Mouse (Mus musculus): ENCODE data around the gene Catspere2.
A peak's percentile ranks its signal among the peaks of the same experiment; 100 is the strongest.
"Not testable (repeated sequence)": the region's sequence is repeated elsewhere in the genome, so short reads cannot be mapped to it uniquely, and the experiment has no call there.

Gene Catspere2

DNA sequence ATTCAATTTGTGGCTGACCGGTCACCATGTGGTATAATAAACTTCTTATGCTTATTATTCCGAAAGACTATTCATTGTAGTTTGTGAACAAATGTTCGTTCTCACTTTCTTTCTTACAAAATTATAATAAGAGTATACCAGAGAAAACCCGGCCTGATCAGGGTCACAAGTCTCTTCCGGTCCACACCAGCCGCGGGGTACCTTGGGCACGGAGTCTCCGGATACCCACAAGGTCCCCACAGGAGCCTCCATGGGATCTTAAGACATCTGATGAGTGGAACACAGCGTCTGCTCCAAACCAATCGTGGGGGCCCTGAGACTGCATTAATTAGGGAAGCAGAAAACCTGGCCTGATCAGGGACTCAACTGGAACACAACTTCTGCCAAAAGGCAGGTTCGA lies 151.1 kb downstream of the Catspere2 start:
- H3K4me3 ChIP-seq (replicated peaks; ENCODE audit: low read length): no peak overlapping the region
- no peaks in the 10 kb centered on the region for H3K36me3 ChIP-seq (ENCODE audit: insufficient read depth, low read length)
- no peaks in the 10 kb centered on the region for H3K27me3 ChIP-seq (ENCODE audit: insufficient read depth, low read length)
- no peaks in the 10 kb centered on the region for H3K4me1 ChIP-seq (replicated peaks; ENCODE audit: low read depth, low read length)
- peaks cover 35% of the 10 kb centered on the region for H3K9me3 ChIP-seq (ENCODE audit: low read length)
- TF ChIP-seq POU5F1 (IDR thresholded peaks at IDR 0.05; ENCODE audit: borderline replicate concordance, low read length): no peak
- TF ChIP-seq CTCF (conservative IDR thresholded peaks at IDR 0.05; ENCODE audit: low read length): no peak
- no peak for TF ChIP-seq NANOG (IDR thresholded peaks at IDR 0.05; ENCODE audit: borderline replicate concordance, low read length)

DNA sequence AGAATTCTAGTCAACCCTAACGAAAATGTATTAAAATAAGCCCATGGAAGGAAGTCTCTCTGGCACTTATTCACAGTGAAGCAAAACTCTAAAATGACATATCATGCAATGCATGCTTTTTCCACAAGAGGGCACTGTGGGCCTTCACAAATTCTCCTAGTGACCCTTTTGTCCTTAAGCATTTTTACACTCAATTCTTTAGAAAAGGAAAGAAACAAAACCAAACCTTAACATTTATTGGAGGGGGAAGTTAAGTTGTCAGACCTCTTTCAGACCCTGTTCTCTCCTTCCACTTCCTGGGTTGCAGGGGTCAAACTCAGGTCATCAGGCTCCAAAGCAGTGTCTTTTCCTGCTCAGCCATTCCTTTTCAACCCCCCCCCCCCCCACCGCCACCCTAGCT lies 163.3 kb downstream of the Catspere2 start:
- H3K9me3 ChIP-seq (ENCODE audit: low read length); H3K36me3 ChIP-seq (ENCODE audit: insufficient read depth, low read length); H3K27me3 ChIP-seq (ENCODE audit: insufficient read depth, low read length); H3K4me1 ChIP-seq (replicated peaks; ENCODE audit: low read depth, low read length); H3K4me3 ChIP-seq (replicated peaks; ENCODE audit: low read length): not testable (repeated sequence)
- TF ChIP-seq CTCF (conservative IDR thresholded peaks at IDR 0.05; ENCODE audit: low read length): peak; percentile 46

DNA sequence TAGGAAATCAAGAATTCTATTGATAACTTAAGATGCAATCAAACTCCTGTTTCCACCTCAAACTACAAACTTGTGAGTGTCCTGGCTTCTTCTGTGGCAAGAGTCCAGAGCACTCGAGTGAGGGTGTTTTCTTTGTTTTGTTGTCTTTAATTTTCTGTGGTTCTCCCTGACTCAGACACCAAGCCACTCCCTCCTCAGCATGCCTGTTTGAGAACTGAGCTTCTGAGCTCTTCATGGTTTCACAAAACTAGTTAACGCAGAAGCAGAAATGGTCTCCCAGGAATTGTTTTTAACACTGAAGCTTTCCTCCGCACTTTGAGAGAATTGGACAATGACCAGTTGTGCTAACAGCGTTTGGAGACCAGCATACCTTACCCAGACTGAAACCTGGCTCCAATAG lies 163.7 kb downstream of the Catspere2 start:
- not testable (repeated sequence) for H3K4me1 ChIP-seq (replicated peaks; ENCODE audit: low read depth, low read length); H3K4me3 ChIP-seq (replicated peaks; ENCODE audit: low read length); H3K27me3 ChIP-seq (ENCODE audit: insufficient read depth, low read length); H3K36me3 ChIP-seq (ENCODE audit: insufficient read depth, low read length); H3K9me3 ChIP-seq (ENCODE audit: low read length)

DNA sequence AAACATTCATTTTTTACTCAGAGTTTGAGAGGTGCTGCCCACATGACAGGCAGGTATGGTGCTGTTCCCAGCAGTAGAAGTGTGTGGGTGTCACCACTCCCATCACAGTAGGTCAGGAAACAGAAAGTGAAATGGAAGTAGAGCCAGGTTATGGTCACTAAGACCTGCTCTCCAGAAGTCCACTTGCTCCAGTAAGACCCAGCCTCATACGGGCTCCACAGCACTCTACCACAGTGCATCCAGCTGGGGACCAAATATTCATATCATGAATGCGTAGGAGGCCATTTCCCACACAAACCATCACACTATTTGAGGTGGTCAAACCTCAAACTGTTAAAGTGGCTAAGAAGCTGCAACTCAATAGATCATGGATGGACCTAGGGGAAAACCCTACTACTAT lies 199.0 kb downstream of the Catspere2 start:
- H3K4me3 ChIP-seq (replicated peaks; ENCODE audit: low read length): no peak overlapping the region
- no peaks in the 10 kb centered on the region for H3K27me3 ChIP-seq (ENCODE audit: insufficient read depth, low read length)
- no peaks in the 10 kb centered on the region for H3K36me3 ChIP-seq (ENCODE audit: insufficient read depth, low read length)
- no peaks in the 10 kb centered on the region for H3K4me1 ChIP-seq (replicated peaks; ENCODE audit: low read depth, low read length)
- H3K9me3 ChIP-seq (ENCODE audit: low read length): peaks cover 6% of the 10 kb centered on the region; the same call in 1 of the 2 replicates
- no peak for TF ChIP-seq CTCF (conservative IDR thresholded peaks at IDR 0.05; ENCODE audit: low read length)
- TF ChIP-seq NANOG (IDR thresholded peaks at IDR 0.05; ENCODE audit: borderline replicate concordance, low read length): no peak
- no peak for TF ChIP-seq POU5F1 (IDR thresholded peaks at IDR 0.05; ENCODE audit: borderline replicate concordance, low read length)

DNA sequence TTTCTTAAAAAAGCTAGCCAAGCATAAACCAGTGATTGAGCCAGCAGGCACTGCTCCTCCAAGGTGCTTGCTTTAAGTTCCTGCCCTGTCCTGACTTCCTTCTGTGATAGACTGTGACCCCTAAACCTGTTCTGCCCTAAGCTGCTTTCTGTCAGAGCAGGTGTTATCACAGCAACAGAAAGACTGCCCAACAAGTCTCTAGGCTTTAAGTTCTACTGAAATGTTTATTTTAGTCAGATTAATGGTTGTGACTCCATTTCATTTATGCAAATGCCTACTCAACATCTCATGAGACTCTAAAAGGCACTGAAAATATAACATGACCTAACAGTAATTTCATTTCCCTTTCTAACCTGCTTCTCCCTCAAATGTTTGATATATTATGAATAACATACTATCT lies 202.4 kb downstream of the Catspere2 start:
- no peaks in the 10 kb centered on the region for H3K36me3 ChIP-seq (ENCODE audit: insufficient read depth, low read length)
- TF ChIP-seq POU5F1 (IDR thresholded peaks at IDR 0.05; ENCODE audit: borderline replicate concordance, low read length) (no peak), CTCF (conservative IDR thresholded peaks at IDR 0.05; ENCODE audit: low read length) (no peak), NANOG (IDR thresholded peaks at IDR 0.05; ENCODE audit: borderline replicate concordance, low read length) (no peak)
- H3K9me3 ChIP-seq (ENCODE audit: low read length): peaks cover 6% of the 10 kb centered on the region; the same call in 1 of the 2 replicates
- H3K4me3 ChIP-seq (replicated peaks; ENCODE audit: low read length): no peak overlapping the region
- no peaks in the 10 kb centered on the region for H3K27me3 ChIP-seq (ENCODE audit: insufficient read depth, low read length)
- H3K4me1 ChIP-seq (replicated peaks; ENCODE audit: low read depth, low read length): peaks cover 11% of the 10 kb centered on the region

DNA sequence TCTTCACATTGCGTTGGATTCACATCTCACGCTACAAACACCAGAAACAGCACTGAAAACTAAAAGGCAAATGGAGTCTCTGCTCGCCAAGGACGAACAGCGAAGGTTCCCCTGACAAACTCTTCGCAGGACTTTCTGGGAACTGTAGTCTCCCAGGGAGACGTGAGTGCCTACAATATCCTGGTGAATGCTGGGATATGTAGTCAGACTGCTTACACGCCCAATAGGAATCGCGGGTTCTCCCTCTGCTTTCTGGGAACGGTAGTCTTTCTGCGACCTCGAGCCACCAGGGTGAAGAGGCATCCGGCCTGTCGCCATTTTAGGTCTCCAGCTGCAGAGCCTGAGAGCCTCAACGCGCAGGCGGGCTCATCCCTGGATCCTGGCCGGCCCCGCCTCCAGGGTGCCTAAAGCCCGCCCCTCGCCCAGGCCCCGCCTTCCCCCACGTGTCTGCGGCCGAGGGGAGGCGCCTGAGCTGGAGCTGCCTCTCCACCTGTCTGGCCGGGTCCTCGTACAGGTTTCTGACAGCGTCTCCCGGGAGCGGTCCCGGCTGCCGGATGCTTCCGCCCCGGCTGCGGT lies 204.1 kb downstream of the Catspere2 start, which contains the start of gene Desi2:
Gene Desi2 (plus strand): TSS at position 202 of the 576 bp plus-strand sequence.
- H3K9me3 ChIP-seq (ENCODE audit: low read length); H3K36me3 ChIP-seq (ENCODE audit: insufficient read depth, low read length): not testable (repeated sequence)
- H3K4me3 ChIP-seq (replicated peaks; ENCODE audit: low read length): peak within 1 kb of the TSS; percentile 86

DNA sequence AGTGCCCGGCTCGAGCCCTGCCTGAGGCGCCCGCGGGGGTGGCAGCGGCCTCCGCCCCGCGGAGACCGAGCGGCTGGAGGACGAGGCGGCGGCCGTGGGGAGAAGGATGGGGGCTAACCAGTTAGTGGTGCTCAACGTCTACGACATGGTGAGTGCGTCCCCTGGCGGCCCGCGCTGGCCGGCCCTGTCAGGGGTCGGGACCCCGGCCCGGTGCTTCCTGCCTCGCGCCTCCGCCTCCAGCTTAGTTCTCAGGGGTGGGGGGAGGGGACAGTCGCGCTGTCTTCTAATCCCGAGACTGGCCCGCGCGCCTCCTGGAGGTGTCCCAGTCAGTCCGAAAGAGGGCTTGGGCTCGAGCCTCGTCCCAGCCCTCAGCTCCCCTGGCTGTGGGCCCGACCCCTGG lies 204.6 kb downstream of the Catspere2 start:
- H3K9me3 ChIP-seq (ENCODE audit: low read length); H3K36me3 ChIP-seq (ENCODE audit: insufficient read depth, low read length); H3K27me3 ChIP-seq (ENCODE audit: insufficient read depth, low read length): not testable (repeated sequence)
- peaks cover 11% of the 10 kb centered on the region for H3K4me1 ChIP-seq (replicated peaks; ENCODE audit: low read depth, low read length)
- peak overlapping the region; percentile 86 for H3K4me3 ChIP-seq (replicated peaks; ENCODE audit: low read length)

More for the DNA sequence above, 204.1 kb downstream of the Catspere2 start, which contains the start of gene Desi2:
- H3K27me3 ChIP-seq (ENCODE audit: insufficient read depth, low read length): not testable (repeated sequence)
- peaks cover 11% of the 10 kb centered on the region for H3K4me1 ChIP-seq (replicated peaks; ENCODE audit: low read depth, low read length)

DNA sequence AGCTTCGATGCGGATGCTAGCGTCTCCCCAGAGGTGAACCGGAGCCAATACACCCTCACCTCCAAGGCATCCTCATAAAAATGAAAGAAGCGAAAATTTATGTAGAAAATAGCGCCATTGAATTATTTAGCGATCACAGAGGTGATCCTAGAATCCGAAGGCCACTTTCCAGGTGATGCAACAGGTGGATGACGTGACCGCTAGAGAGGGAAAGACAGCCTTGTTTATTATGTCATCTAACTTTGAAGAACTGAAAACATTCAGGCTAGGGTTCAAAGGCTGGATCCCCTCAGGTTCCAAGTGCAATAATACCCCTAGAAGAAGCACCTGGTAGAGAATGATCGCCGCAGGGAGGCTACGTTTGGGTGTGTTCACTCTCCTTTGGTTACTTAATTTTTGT lies 205.2 kb downstream of the Catspere2 start:
- H3K4me3 ChIP-seq (replicated peaks; ENCODE audit: low read length): peak overlapping the region; percentile 76
- H3K27me3 ChIP-seq (ENCODE audit: insufficient read depth, low read length): no peaks in the 10 kb centered on the region
- H3K36me3 ChIP-seq (ENCODE audit: insufficient read depth, low read length): no peaks in the 10 kb centered on the region
- peaks cover 11% of the 10 kb centered on the region for H3K4me1 ChIP-seq (replicated peaks; ENCODE audit: low read depth, low read length)
- no peaks in the 10 kb centered on the region; the same call in 1 of the 2 replicates for H3K9me3 ChIP-seq (ENCODE audit: low read length)
- no peak for TF ChIP-seq CTCF (conservative IDR thresholded peaks at IDR 0.05; ENCODE audit: low read length)

DNA sequence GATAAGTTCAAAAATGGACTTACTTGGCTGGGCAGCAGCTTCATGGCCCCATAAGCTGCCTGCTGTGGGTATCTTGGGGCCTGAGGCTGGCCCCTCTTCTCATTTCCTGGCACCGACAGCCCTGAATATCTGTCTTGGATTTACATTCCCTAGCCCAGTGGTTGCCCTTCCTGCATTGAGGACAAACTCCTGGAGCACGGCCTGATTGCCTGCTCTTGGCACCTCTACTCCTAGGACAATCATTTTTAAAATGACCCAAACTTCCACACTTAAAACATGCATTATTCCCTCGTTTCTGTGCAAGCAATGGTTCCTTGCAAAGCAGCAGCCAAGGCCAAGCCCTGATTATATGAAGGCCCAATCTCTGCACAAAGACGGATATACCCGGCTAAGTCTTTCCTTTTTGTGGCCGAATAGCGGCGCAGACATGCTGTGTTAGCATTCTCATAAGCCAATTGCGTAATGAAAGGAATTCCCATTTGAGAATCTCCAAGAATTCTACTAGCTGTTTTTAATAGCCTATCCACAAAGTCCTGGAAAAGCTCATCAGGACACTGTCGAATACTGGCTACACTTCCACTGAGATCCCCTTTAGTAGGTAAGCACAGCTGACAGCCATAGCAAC lies 222.6 kb downstream of the Catspere2 start:
- H3K4me1 ChIP-seq (replicated peaks; ENCODE audit: low read depth, low read length): no peaks in the 10 kb centered on the region

DNA sequence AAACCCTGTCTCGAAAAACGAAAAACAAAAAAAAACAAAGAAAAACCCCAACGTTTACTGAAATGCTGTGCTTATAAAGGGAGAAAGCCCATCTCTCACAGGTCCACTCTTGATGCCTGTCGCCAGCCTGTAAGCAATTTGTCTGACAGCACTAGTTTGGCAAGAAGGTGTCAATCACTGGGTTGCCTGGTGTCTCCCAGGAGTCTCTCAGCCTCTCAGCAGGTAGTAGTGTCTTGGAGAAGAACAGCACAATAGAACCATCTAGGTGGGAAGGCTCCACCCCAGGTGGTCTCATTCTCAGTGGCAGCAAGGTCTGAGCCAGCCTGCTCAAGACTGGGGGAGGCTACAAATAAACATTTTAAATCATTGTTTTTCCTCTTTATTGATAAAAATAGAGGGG lies 224.6 kb downstream of the Catspere2 start:
- not testable (repeated sequence) for H3K27me3 ChIP-seq (ENCODE audit: insufficient read depth, low read length)

More for the DNA sequence above, 222.6 kb downstream of the Catspere2 start:
- TF ChIP-seq CTCF (conservative IDR thresholded peaks at IDR 0.05; ENCODE audit: low read length) (no peak), POU5F1 (IDR thresholded peaks at IDR 0.05; ENCODE audit: borderline replicate concordance, low read length) (no peak), NANOG (IDR thresholded peaks at IDR 0.05; ENCODE audit: borderline replicate concordance, low read length) (no peak)
- H3K27me3 ChIP-seq (ENCODE audit: insufficient read depth, low read length): no peaks in the 10 kb centered on the region
- peaks cover 16% of the 10 kb centered on the region for H3K36me3 ChIP-seq (ENCODE audit: insufficient read depth, low read length)
- no peak overlapping the region for H3K4me3 ChIP-seq (replicated peaks; ENCODE audit: low read length)
- peaks cover 98% of the 10 kb centered on the region for H3K9me3 ChIP-seq (ENCODE audit: low read length)

More for the DNA sequence above, 224.6 kb downstream of the Catspere2 start:
- peaks cover 16% of the 10 kb centered on the region for H3K36me3 ChIP-seq (ENCODE audit: insufficient read depth, low read length)
- H3K4me1 ChIP-seq (replicated peaks; ENCODE audit: low read depth, low read length); H3K4me3 ChIP-seq (replicated peaks; ENCODE audit: low read length): not testable (repeated sequence)
- peaks cover 79% of the 10 kb centered on the region for H3K9me3 ChIP-seq (ENCODE audit: low read length)
